Mouse (Mus musculus) testis, adult 2 months (tissue): ENCODE results near the gene Bckdha. TPM values are rescaled to one million over a fixed set of nuclear protein-coding genes. Genes with fewer than 3 reads are reported as not detected.

Experiments
- H3K27ac ChIP-seq: fragments of 200-500 bp; 2 replicates; pipeline ENCODE4 v1.5.1; 2012; ENCODE audit warnings: low read depth, low read length; ENCODE audit not compliant: control insufficient read depth, insufficient read depth
- H3K27me3 ChIP-seq: fragments of 200-500 bp; 2 replicates; pipeline ENCODE4 v1.6.1; 2012; ENCODE audit warnings: mild to moderate bottlenecking, low read length, moderate library complexity; ENCODE audit not compliant: control insufficient read depth, insufficient read depth
- H3K36me3 ChIP-seq: fragments of 200-500 bp; 2 replicates; pipeline ENCODE4 v1.6.1; 2012; ENCODE audit warnings: mild to moderate bottlenecking, low read length; ENCODE audit not compliant: control insufficient read depth, insufficient read depth
- H3K4me1 ChIP-seq: fragments of 200-500 bp; 2 replicates; pipeline ENCODE4 v1.6.1; 2012; ENCODE audit warnings: low read length; ENCODE audit not compliant: control insufficient read depth, insufficient read depth
- H3K4me3 ChIP-seq: fragments of 200-500 bp; 2 replicates; pipeline ENCODE4 v1.5.1; 2012; ENCODE audit warnings: low read depth, mild to moderate bottlenecking, low read length, moderate library complexity, mixed read lengths; ENCODE audit not compliant: control insufficient read depth
- CTCF ChIP-seq: fragments of 200-500 bp; IDR thresholded peaks from 2 replicates; pipeline ENCODE4 v1.5.1; 2012; ENCODE audit warnings: low read depth, mild to moderate bottlenecking, inconsistent platforms, low read length, moderate library complexity; ENCODE audit not compliant: control insufficient read depth, insufficient read depth, insufficient replicate concordance
- POLR2A ChIP-seq: fragments of 200-500 bp; IDR thresholded peaks from 2 replicates; pipeline ENCODE4 v1.6.1; 2012; ENCODE audit warnings: low read depth, mild to moderate bottlenecking, inconsistent platforms, low read length, moderate library complexity; ENCODE audit not compliant: control insufficient read depth
- polyA plus RNA-seq: library from polyadenylated mRNA; depleted of rRNA; stranded (reverse); fragments of >200 nt; gene quantifications from 2 replicates; pipeline ENCODE4 v1.2.3, GENCODE M21; 2012

The Bckdha gene
- polyA plus RNA-seq, 1 experiment = 69.0 TPM

DNA sequence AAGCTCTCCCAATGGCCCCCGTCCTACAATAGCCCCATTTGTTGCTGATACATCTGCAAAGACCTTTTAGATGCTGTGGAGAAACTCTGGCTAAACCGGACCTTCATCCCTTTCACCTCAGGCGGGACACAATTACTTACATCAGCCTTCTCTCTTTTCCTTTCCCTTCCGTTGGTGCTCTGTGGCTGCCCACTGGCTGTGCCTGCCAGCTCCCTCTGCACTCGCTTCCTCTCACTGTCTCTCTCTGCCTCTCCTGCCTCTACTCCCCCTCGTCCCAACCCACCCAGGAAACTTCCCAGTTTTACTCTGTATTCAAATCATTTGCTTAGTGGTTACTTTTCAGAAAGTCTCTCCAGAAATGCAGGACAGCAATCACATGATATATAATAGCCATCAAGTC, 48.7 kb downstream of the Bckdha start:
- no peaks in the 10 kb centered on the region for H3K36me3 ChIP-seq
- no peak overlapping the region for H3K4me3 ChIP-seq
- H3K27ac ChIP-seq = no peak overlapping the region
- no peaks in the 10 kb centered on the region for H3K27me3 ChIP-seq
- peaks cover 1% of the 10 kb centered on the region; the same call in 1 of the 2 replicates for H3K4me1 ChIP-seq
- TF ChIP-seq CTCF = no peak

DNA sequence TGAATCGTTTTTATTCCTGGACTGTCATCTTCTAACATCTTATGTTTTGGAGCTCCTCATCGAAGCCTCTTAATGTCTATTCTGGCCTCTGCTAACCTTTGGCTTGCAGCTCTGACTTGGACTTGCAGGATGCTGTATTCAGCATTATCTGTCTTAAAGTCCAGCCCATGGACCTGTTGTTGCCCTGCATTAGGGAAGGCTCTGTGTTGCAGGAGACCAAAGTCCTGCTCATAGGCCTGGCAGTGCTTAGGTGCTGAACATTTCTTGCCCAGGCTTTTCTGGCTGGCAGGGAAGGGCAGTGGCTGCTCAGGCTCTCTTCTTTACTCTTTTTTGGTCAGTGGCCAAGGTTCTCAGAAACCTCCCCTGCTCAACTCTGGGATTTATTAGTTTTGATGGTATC, 51.6 kb downstream of the Bckdha start:
- Histone ChIP-seq H3K27me3 (no peaks in the 10 kb centered on the region), H3K36me3 (no peaks in the 10 kb centered on the region), H3K4me3 (no peak overlapping the region), H3K27ac (no peak overlapping the region), H3K4me1 (no peaks in the 10 kb centered on the region)
- TF ChIP-seq CTCF (no peak), POLR2A (no peak)

GRCm38 (mm10) chr7:25606625-25607063, 52.1 kb downstream of the Bckdha start:
- Histone ChIP-seq H3K27me3 (no peaks in the 10 kb centered on the region), H3K36me3 (no peaks in the 10 kb centered on the region), H3K4me1 (peaks cover under 1% of the 10 kb centered on the region; the same call in 1 of the 2 replicates), H3K4me3 (no peak overlapping the region), H3K27ac (no peak overlapping the region)
- TF ChIP-seq POLR2A (no peak), CTCF (no peak)

DNA sequence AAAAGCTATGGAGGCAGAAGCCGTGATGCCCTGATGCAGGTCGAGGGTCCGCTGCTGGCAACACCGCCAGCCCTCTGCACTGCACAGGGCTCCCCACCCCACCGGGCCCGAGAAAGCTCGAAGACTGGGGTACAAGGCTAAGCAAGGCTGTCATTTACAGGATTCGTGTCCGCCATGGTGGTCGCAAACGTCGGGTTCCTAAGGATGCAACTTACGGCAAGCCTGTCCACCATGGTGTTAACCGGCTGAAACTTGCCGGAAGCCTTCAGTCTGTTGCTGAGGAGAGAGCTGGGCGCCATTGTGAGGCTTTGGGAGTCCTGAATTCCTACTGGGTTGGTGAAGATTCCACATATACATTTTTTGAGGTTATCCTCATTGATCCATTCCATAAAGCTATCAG, 57.4 kb downstream of the Bckdha start:
- Histone ChIP-seq H3K27me3 (no peaks in the 10 kb centered on the region), H3K27ac (no peak overlapping the region), H3K36me3 (no peaks in the 10 kb centered on the region), H3K4me1 (peaks cover 17% of the 10 kb centered on the region), H3K4me3 (peak overlapping the region; percentile 69)
- TF ChIP-seq CTCF (no peak), POLR2A (no peak)

- TF ChIP-seq POLR2A (no peak), CTCF (no peak)
- Histone ChIP-seq H3K27ac (no peak overlapping the region), H3K27me3 (no peaks in the 10 kb centered on the region), H3K36me3 (no peaks in the 10 kb centered on the region), H3K4me3 (peak overlapping the region; percentile 8), H3K4me1 (peaks cover 17% of the 10 kb centered on the region)
Measured at GRCm38 (mm10) chr7:25600666-25601065, 58.1 kb downstream of the Bckdha start.

DNA sequence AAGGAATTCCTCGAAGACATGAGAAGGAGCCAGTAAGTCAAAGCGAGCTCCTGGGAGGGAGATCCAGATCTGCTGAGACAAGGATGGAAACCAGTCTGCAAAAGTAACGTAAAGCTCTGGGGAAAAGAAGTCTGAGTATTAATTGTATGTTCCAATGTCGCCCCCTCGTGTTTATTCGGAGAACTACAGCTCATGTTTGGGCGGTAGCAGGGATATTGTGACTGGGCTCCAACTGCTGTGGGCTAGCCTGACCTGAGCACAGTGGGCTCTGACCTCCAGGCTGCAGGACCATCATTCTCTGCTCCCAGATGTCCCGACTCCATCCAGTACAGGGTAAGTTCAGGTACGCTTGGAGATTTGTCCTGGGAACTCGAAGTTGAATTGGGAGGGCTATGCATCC, 59.1 kb downstream of the Bckdha start:
- TF ChIP-seq CTCF (peak; percentile 69; the same call in 1 of the 2 replicates), POLR2A (no peak)
- Histone ChIP-seq H3K27me3 (no peaks in the 10 kb centered on the region), H3K36me3 (no peaks in the 10 kb centered on the region), H3K4me1 (peaks cover 17% of the 10 kb centered on the region), H3K4me3 (no peak overlapping the region), H3K27ac (no peak overlapping the region)

DNA sequence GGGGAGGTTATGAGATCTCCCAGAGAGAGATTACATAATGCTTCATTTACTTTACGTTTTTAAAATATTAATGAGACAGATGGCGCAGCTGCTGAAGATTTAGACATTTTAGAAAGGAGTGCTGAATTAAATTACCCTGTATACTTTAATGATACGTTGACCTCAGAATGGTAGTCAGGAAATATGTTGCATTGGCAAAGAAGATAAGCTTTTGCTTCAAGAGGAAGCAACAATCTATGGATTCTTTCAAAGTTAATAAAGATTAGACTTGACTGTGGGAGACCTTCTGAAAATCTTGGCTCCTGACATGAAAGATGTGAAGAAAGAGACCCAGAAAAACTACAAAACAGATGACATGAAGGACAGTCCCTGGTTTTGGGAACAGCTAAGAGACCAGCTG, 64.9 kb downstream of the Bckdha start:
- Histone ChIP-seq H3K4me1 (no peaks in the 10 kb centered on the region), H3K27me3 (no peaks in the 10 kb centered on the region), H3K36me3 (no peaks in the 10 kb centered on the region), H3K4me3 (no peak overlapping the region), H3K27ac (no peak overlapping the region)
- TF ChIP-seq POLR2A (no peak), CTCF (no peak)

DNA sequence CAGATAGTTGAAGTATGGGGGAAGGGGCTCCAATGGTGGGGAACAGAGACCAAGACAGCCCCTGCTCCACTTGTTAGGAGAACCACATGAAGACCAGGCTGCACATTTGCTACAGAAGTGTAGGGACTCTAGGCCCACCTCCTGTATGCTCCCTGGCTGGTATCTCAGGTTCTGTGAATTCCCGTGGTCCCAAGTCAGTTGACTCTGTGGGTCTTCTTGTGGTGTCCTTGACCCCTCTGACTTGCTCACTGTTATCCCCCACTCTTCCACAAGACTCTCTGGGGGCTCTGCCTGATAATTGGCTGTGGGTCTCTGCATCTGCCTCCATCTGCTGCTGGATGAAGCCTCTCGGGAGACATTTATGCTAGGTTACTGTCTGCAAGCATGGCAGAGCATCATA, 67.6 kb downstream of the Bckdha start:
- Histone ChIP-seq H3K36me3 (no peaks in the 10 kb centered on the region), H3K27ac (no peak overlapping the region), H3K4me1 (no peaks in the 10 kb centered on the region), H3K4me3 (no peak overlapping the region), H3K27me3 (no peaks in the 10 kb centered on the region)
- TF ChIP-seq POLR2A (no peak), CTCF (no peak)
